Mouse (Mus musculus) adrenal gland, postnatal 0 days (tissue): ENCODE measurements around the gene Ubfd1. TPM values are rescaled to one million over a fixed set of nuclear protein-coding genes. Genes with fewer than 3 reads are reported as not detected.

Source experiments
- polyA plus RNA-seq: library from polyadenylated mRNA; unstranded; fragments of >200 nt; fragmentation: Nextera tagmentation; extraction: Ambion mirVana; gene quantifications from 2 replicates; pipeline ENCODE4 v1.2.1, GENCODE M21; 2015

Gene Ubfd1
- polyA plus RNA-seq = 29.3 and 33.7 TPM in 2 replicates

DNA sequence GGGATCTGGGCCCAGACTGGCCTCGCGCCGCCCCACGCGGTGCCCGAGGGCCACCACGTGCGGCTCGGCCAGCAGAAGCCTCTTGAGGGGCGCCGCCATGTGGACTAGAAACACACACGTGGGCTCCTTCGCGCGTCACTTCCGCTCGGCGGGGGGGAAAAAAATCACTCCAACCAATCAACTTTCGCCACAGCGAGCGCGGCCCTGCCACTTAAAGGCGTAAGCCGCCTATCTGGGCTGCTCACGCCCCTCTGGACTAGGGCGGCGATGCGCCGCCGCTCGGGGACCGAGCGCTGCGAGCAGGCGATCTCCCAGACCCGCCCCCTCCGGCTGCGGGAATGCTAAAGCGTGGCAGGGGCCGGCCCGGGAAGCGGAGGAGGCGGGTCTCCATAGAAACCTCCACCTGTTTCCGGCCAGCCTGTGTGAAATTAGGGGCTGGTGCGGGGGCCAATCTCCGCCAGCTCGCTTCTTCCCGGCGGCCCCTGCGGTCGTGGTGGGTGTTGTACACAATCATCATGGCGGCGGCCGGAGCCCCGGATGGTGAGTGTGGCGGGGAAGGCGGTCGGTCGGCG, at the start of gene Ubfd1, which contains the start of gene Ears2:
Ubfd1 (plus strand) TSS at position 231 of the 572 bp plus-strand sequence.
Ears2 (minus strand) TSS at position 319 of the 572 bp plus-strand sequence.

DNA sequence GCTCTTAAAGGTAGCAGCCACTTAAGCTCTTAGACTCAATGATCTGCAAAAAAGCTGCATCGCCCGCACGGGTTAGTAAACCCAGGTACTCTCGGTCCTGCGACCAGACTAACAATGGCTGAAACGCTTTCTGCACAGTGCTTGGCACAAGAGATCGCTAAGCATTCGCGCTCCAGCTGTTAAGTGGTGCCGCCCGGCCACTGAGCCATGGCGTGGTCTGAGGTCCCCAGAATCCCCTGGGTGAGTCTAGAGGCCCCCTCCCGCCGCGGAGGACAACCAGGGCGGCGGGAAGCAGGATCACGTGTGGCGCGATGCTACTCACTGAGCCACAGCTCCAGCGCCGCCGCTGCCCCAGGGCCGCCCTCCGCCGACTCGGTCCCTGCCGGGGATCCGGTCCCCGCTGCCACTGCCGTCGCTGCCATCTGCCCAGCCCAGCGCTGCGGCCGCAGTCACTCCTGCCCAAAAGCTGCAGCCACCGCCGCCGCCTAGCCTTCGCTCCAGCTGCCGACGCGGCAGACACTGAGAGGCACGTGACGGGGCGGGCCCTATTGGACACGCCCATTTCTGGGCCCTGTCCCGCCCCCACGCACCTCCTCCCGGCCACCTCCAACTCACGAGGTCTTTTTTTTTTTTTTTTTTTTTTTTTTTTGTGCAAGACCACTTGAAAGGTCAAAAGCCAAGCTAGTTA, 46.2 kb upstream of the Ubfd1 start, which contains the start of gene Gga2:
Gga2 (minus strand) TSS at position 556 of the 688 bp plus-strand sequence.

DNA sequence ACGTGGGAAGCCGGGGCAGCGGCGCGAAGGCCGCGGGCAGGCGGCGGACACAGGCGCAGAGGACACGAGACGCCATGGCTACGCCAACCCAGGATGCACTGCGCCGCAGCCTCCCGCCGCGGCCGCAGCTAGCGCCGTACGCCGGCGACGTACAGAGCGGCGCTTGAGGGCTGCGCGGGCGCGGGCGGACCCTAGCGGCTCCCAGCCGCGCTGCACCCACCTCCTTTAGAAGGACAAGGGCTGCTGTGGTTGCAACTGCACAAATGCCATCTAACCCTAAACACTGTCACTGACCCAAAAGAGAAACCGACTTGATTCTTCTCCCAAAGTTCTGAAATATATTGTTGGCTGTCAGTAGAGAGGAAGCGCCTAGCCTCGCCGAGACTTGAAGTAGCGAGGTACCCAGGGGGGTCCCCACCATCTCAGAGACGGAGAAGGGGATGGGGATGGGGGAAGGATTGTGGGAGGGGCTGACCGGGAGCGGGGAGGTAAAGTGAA, 34.8 kb downstream of the Ubfd1 start, which contains the start of gene Ndufab1:
Ndufab1 (minus strand) TSS at position 140 of the 498 bp plus-strand sequence.

Other genes with a start within 250 kb of the Ubfd1 start
- gene Scnn1b, start 202.1 kb upstream of the Ubfd1 start, polyA plus RNA-seq = 0.57 and 2.7 TPM in 2 replicates
- gene Cog7, start 85.5 kb upstream of the Ubfd1 start, polyA plus RNA-seq = 17.4 and 24.1 TPM in 2 replicates
- gene Gga2, start 46.0 kb upstream of the Ubfd1 start, polyA plus RNA-seq = 26.0 and 28.4 TPM in 2 replicates
- gene Ears2, start 88 bp downstream of the Ubfd1 start, polyA plus RNA-seq = 9.2 and 13.8 TPM in 2 replicates
- 577 and 664 TPM in 2 replicates for gene Ndufab1, start 34.7 kb downstream of the Ubfd1 start, polyA plus RNA-seq
- gene Palb2, start 65.8 kb downstream of the Ubfd1 start, polyA plus RNA-seq = 3.8 and 6.8 TPM in 2 replicates
- gene Dctn5, start 65.9 kb downstream of the Ubfd1 start, polyA plus RNA-seq = 81.8 and 96.6 TPM in 2 replicates
- 15.9 and 19.8 TPM in 2 replicates for gene Plk1, start 92.3 kb downstream of the Ubfd1 start, polyA plus RNA-seq
- gene Ern2, start 119.0 kb downstream of the Ubfd1 start, polyA plus RNA-seq = 0.39 TPM in 1 of 2 replicates, not detected in the other
- 0.85 and 1.0 TPM in 2 replicates for gene Chp2, start 152.3 kb downstream of the Ubfd1 start, polyA plus RNA-seq
- gene Prkcb, start 221.6 kb downstream of the Ubfd1 start, polyA plus RNA-seq = 20.1 and 43.7 TPM in 2 replicates